Mouse (Mus musculus) liver, postnatal 0 days (tissue): ENCODE measurements around the gene Hcn3. TPM values are rescaled to one million over a fixed set of nuclear protein-coding genes. Genes with fewer than 3 reads are reported as not detected.
A peak's percentile ranks its signal among the peaks of the same experiment; 100 is the strongest.

ENCODE experiments used
- ATAC-seq: fragments of 200-750 bp; cut with Nextera tagmentation; 2 replicates; pipeline ENCODE4 v1.8.0; 2017; ENCODE audit warnings: mild to moderate bottlenecking, moderate library complexity
- DNase-seq: peaks from one replicate; pipeline ENCODE4 v3.0.0-alpha.2; 2016
- H3K27ac ChIP-seq: fragments of 300-500 bp; sonication (generic); 2 replicates; pipeline ENCODE4 v1.5.1; 2014; ENCODE audit warnings: antibody characterized with exemption, moderate library complexity, mild to moderate bottlenecking, low read depth
- H3K27me3 ChIP-seq: fragments of 300-500 bp; sonication (generic); 2 replicates; pipeline ENCODE4 v1.6.1; 2014; ENCODE audit warnings: low read length, control low read depth, mixed read lengths; ENCODE audit not compliant: insufficient read depth
- H3K36me3 ChIP-seq: fragments of 300-500 bp; sonication (generic); replicated peaks from 2 replicates; pipeline ENCODE4 v1.6.1; 2014; ENCODE audit warnings: mild to moderate bottlenecking, control low read depth, low read length, moderate library complexity, mixed read lengths; ENCODE audit not compliant: insufficient read depth
- H3K4me1 ChIP-seq: fragments of 300-500 bp; sonication (generic); 2 replicates; pipeline ENCODE4 v1.6.1; 2014; ENCODE audit warnings: antibody characterized with exemption, mild to moderate bottlenecking, control low read depth; ENCODE audit not compliant: insufficient read depth
- H3K4me2 ChIP-seq: fragments of 300-500 bp; sonication (generic); 2 replicates; pipeline ENCODE4 v1.6.1; 2014; ENCODE audit warnings: low read depth, mild to moderate bottlenecking, low read length, moderate library complexity, mixed read lengths
- H3K4me3 ChIP-seq: fragments of 300-500 bp; sonication (generic); 2 replicates; pipeline ENCODE4 v1.5.1; 2014; ENCODE audit warnings: low read depth, low read length
- H3K9ac ChIP-seq: fragments of 300-500 bp; sonication (generic); replicated peaks from 2 replicates; pipeline ENCODE4 v1.6.1; 2014; ENCODE audit warnings: mild to moderate bottlenecking, moderate library complexity
- H3K9me3 ChIP-seq: fragments of 300-500 bp; sonication (generic); 2 replicates; pipeline ENCODE4 v1.6.1; 2016; ENCODE audit warnings: mild to moderate bottlenecking, control low read depth, low read length, mixed read lengths
- CTCF ChIP-seq: sonication (generic); IDR thresholded peaks from 2 replicates; pipeline ENCODE4 v1.5.1; 2016; ENCODE audit warnings: antibody characterized with exemption, low read depth
- EP300 ChIP-seq: IDR thresholded peaks from 2 replicates; pipeline ENCODE4 v1.6.1; 2016; ENCODE audit warnings: antibody characterized with exemption, low read depth, mild to moderate bottlenecking
- WGBS: fragments of 180-500 bp; shearing (Covaris S2); extraction: QIAGEN DNeasy Blood & Tissue Kit; methylation state at CpG from one replicate; pipeline ENCODE4 v1.1.7; 2014; ENCODE audit not compliant: insufficient replicate concordance; 5-methylcytosine and 5-hydroxymethylcytosine counted together
- polyA plus RNA-seq: library from polyadenylated mRNA; unstranded; fragments of >200 nt; fragmentation: Nextera tagmentation; extraction: Ambion mirVana; gene quantifications from 2 replicates; pipeline ENCODE4 v1.2.1, GENCODE M21; 2015

Hcn3 gene
- polyA plus RNA-seq, 1 experiment from 2014 or later = 0.49 TPM

- 37% methylated on average over 7 of the region's 7 CpGs for WGBS
- Histone ChIP-seq H3K36me3 (peaks cover 33% of the 10 kb centered on the region), H3K4me3 (peak within 1 kb of the TSS; percentile 54), H3K9me3 (no peaks in the 10 kb centered on the region), H3K27me3 (no peaks in the 10 kb centered on the region), H3K4me1 (peaks cover 31% of the 10 kb centered on the region), H3K9ac (peak within 1 kb of the TSS; percentile 50), H3K4me2 (peak within 1 kb of the TSS; percentile 72), H3K27ac (peak within 1 kb of the TSS; percentile 30)
- no peak for ATAC-seq
- TF ChIP-seq CTCF (0 out of 2 replicates have a peak, but pooled peaks have one; percentile 5), EP300 (no peak)
- DNase-seq = no peak
Measured at GRCm38 (mm10) chr3:89100811-89101210, 59.2 kb downstream of the Hcn3 start, which contains the start of gene Gm43738. Gene Gm43738 (minus strand): TSS chr3:89101099.

Other genes starting within 250 kb of the Hcn3 start
- 9.8 and 9.9 TPM in 2 replicates for gene Msto1, start 246.2 kb downstream of the Hcn3 start, polyA plus RNA-seq
- gene Ash1l, start 209.6 kb downstream of the Hcn3 start, polyA plus RNA-seq = 3.7 and 4.1 TPM in 2 replicates
- gene Dap3, start 209.0 kb downstream of the Hcn3 start, polyA plus RNA-seq = 59.1 and 60.9 TPM in 2 replicates
- gene Rusc1, start 66.9 kb downstream of the Hcn3 start, polyA plus RNA-seq = 2.4 and 2.5 TPM in 2 replicates
- gene Gm43738, start 59.1 kb downstream of the Hcn3 start, polyA plus RNA-seq = not detected in 2 replicates
- 75.8 and 82.2 TPM in 2 replicates for gene Fdps, start 58.2 kb downstream of the Hcn3 start, polyA plus RNA-seq
- 18.6 and 27.8 TPM in 2 replicates for gene Pklr, start 24.1 kb downstream of the Hcn3 start, polyA plus RNA-seq
- 5.0 and 5.7 TPM in 2 replicates for gene Clk2, start 4.6 kb upstream of the Hcn3 start, polyA plus RNA-seq
- gene Scamp3, start 17.3 kb upstream of the Hcn3 start, polyA plus RNA-seq = 50.1 and 52.2 TPM in 2 replicates
- gene Fam189b, start 22.9 kb upstream of the Hcn3 start, polyA plus RNA-seq = 1.4 and 2.1 TPM in 2 replicates
- 25.8 and 26.3 TPM in 2 replicates for gene Gba, start 42.7 kb upstream of the Hcn3 start, polyA plus RNA-seq
- gene Thbs3, start 55.0 kb upstream of the Hcn3 start, polyA plus RNA-seq = 1.3 and 1.8 TPM in 2 replicates
- gene Mtx1, start 66.9 kb upstream of the Hcn3 start, polyA plus RNA-seq = 105 and 111 TPM in 2 replicates
- 0.40 and 0.56 TPM in 2 replicates for gene Muc1, start 68.9 kb upstream of the Hcn3 start, polyA plus RNA-seq
- gene Krtcap2, start 85.8 kb upstream of the Hcn3 start, polyA plus RNA-seq = 141 TPM in 2 replicates
- gene Trim46, start 86.1 kb upstream of the Hcn3 start, polyA plus RNA-seq = 0.06 and 0.21 TPM in 2 replicates
- gene Dpm3, start 99.2 kb upstream of the Hcn3 start, polyA plus RNA-seq = 63.2 and 73.2 TPM in 2 replicates
- gene Slc50a1, start 110.4 kb upstream of the Hcn3 start, polyA plus RNA-seq = 18.3 and 19.6 TPM in 2 replicates
- gene Efna1, start 120.9 kb upstream of the Hcn3 start, polyA plus RNA-seq = 22.1 and 27.8 TPM in 2 replicates
- not detected in 2 replicates for gene Efna3, start 162.8 kb upstream of the Hcn3 start, polyA plus RNA-seq
- gene Efna4, start 177.8 kb upstream of the Hcn3 start, polyA plus RNA-seq = 0.36 and 0.56 TPM in 2 replicates
- 9.1 and 9.2 TPM in 2 replicates for gene Adam15, start 189.8 kb upstream of the Hcn3 start, polyA plus RNA-seq
- gene Dcst2, start 201.8 kb upstream of the Hcn3 start, polyA plus RNA-seq = 0.05 TPM in 1 of 2 replicates, not detected in the other
- 0.13 and 0.15 TPM in 2 replicates for gene Dcst1, start 205.1 kb upstream of the Hcn3 start, polyA plus RNA-seq
- gene Zbtb7b, start 234.6 kb upstream of the Hcn3 start, polyA plus RNA-seq = 4.1 and 4.7 TPM in 2 replicates
- gene Lenep, start 242.6 kb upstream of the Hcn3 start, polyA plus RNA-seq = not detected in 2 replicates